Comparison of ENCODE assay signal across 9 mouse cellular contexts in genomic region chr3:104779949-104780348, GRCm38 (mm10). TPM values are rescaled to one million over a fixed set of nuclear protein-coding genes. Genes with fewer than 3 reads are reported as not detected.
DNase-seq lines count a peak whose midpoint lies in the region; ATAC-seq and TF ChIP-seq lines count a peak whose summit lies in the region.
"Had no signal": no experiment of that assay in that cellular context is flagged by ENCODE, and none has a peak within 500 bp of the region (broad histone marks: within the 10 kb centered on the region; RNA-seq: fewer than 3 reads in every experiment).

No protein-coding gene starts in this region.

- TF ChIP-seq EP300 in ES-Bruce4 (IDR thresholded peaks at IDR 0.05; ENCODE audit: insufficient read depth, low read depth, low read length) = no peak

- H3K4me2 ChIP-seq in forebrain, postnatal 0 days (ENCODE audit: low read depth) = no peak overlapping the region

- H3K9ac ChIP-seq in ES-Bruce4 (ENCODE audit: low read depth, poor library complexity, severe bottlenecking) = no peak overlapping the region
- H3K9ac ChIP-seq in forebrain, postnatal 0 days = no peak overlapping the region

- DNase-seq in layer of hippocampus, postnatal 25 days (ENCODE audit: extremely low spot score in 1 of 2, low spot score in 1 of 2) = peak; percentile 47 to 72
- no peak for DNase-seq in layer of hippocampus, adult 11-12 months (ENCODE audit: low spot score)
- DNase-seq in adrenal gland, postnatal 36 days = peak; percentile 65 to 76
- DNase-seq in forebrain, postnatal 0 days = peak; percentile 86
- DNase-seq in kidney, postnatal 10 days = peak; percentile 79
- no peak for DNase-seq in yolk sac, embryonic 10.5 days (ENCODE audit: low spot score)

- no peaks in the 10 kb centered on the region for H3K36me3 ChIP-seq in ES-Bruce4 (ENCODE audit: control insufficient read depth, insufficient read depth, low read length, poor library complexity, severe bottlenecking)
- no peaks in the 10 kb centered on the region for H3K36me3 ChIP-seq in forebrain, postnatal 0 days (ENCODE audit: insufficient read depth)
- H3K36me3 ChIP-seq: neural tube, embryonic 13.5 days had no signal

- no peak overlapping the region for H3K4me3 ChIP-seq in ES-Bruce4 (ENCODE audit: low read depth, low read length)
- peak overlapping the region; percentile 41; the same call in 1 of the 2 replicates for H3K4me3 ChIP-seq in forebrain, postnatal 0 days (ENCODE audit: low read depth, low read length)

- peak; percentile 68 for ATAC-seq in forebrain, postnatal 0 days
- 0 out of 2 replicates have a peak, but pooled peaks have one; percentile 30 for ATAC-seq in neutrophil, adult 5-6 weeks (ENCODE audit: extremely low read depth, insufficient number of reproducible peaks, low FRiP score, poor library complexity, severe bottlenecking)

- H3K9me3 ChIP-seq in ES-Bruce4 (replicated peaks; ENCODE audit: control insufficient read depth, insufficient read depth, low read length, poor library complexity, severe bottlenecking) = no peaks in the 10 kb centered on the region
- H3K9me3 ChIP-seq in forebrain, postnatal 0 days (ENCODE audit: low read length) = no peaks in the 10 kb centered on the region
- H3K9me3 ChIP-seq: neural tube, embryonic 13.5 days had no signal

- under 1% methylated on average over 7 of the region's 7 CpGs for WGBS in forebrain, postnatal 0 days

- no peaks in the 10 kb centered on the region for H3K27me3 ChIP-seq in ES-Bruce4 (ENCODE audit: control insufficient read depth, insufficient read depth, low read length, poor library complexity, severe bottlenecking)
- peaks cover 55% of the 10 kb centered on the region for H3K27me3 ChIP-seq in forebrain, postnatal 0 days (ENCODE audit: insufficient read depth, low read length)

- no peak overlapping the region for H3K27ac ChIP-seq in ES-Bruce4 (ENCODE audit: insufficient read depth, low read length)
- no peak overlapping the region for H3K27ac ChIP-seq in forebrain, postnatal 0 days (ENCODE audit: low read depth, low read length)
- H3K27ac ChIP-seq: neural tube, embryonic 13.5 days had no signal

- TF ChIP-seq POLR2A in ES-Bruce4 (IDR thresholded peaks at IDR 0.05; ENCODE audit: insufficient read depth, low read length) = no peak

- peaks cover 5% of the 10 kb centered on the region for H3K4me1 ChIP-seq in ES-Bruce4 (ENCODE audit: control insufficient read depth, insufficient read depth, low read length)
- 0 out of 2 replicates have a peak, but pooled peaks cover 10% of the 10 kb centered on the region for H3K4me1 ChIP-seq in forebrain, postnatal 0 days (ENCODE audit: insufficient read depth)

- peak; percentile 85 for TF ChIP-seq CTCF in ES-Bruce4 (IDR thresholded peaks at IDR 0.05; ENCODE audit: low read depth, low read length)
- peak; percentile 94 for TF ChIP-seq CTCF in forebrain, postnatal 0 days (IDR thresholded peaks at IDR 0.05; ENCODE audit: low read depth)

RNA-seq across cellular contexts. Expression of gene Ppm1j, which starts 0.9 kb away (rescaled TPM):
- total RNA-seq in layer of hippocampus, postnatal 25 days (2021) = under 1 TPM; 0.63 to 0.79 TPM
- 21.4 and 23.8 TPM in 2 replicates for polyA plus RNA-seq in ES-Bruce4 (2011; ENCODE audit: insufficient read depth, insufficient read length, low read depth, missing spikeins)
- 1 to 10 TPM; 4.6 to 6.6 TPM for total RNA-seq in adrenal gland, postnatal 36 days (2021)
- total RNA-seq in forebrain, postnatal 0 days (2014; rRNA removed) = 2.5 and 2.6 TPM in 2 replicates
- 2.0 TPM in 2 replicates for polyA plus RNA-seq in forebrain, postnatal 0 days (2015; fragmentation: Nextera tagmentation; extraction: Ambion mirVana)
- total RNA-seq in neutrophil, adult 5-6 weeks (2017) = 0.25 TPM in 1 of 2 replicates, not detected in the other

RNA-seq across cellular contexts. Expression of gene Fam19a3, which starts 1.7 kb away (rescaled TPM):
- not detected for total RNA-seq in layer of hippocampus, postnatal 25 days (2021)
- 0.20 and 0.31 TPM in 2 replicates for polyA plus RNA-seq in ES-Bruce4 (2011; ENCODE audit: insufficient read depth, insufficient read length, low read depth, missing spikeins)
- 1 to 10 TPM in 1 of 2 experiments, under 1 TPM in 1; 0.82 to 1.3 TPM for total RNA-seq in adrenal gland, postnatal 36 days (2021)
- 0.08 and 0.10 TPM in 2 replicates for total RNA-seq in forebrain, postnatal 0 days (2014; rRNA removed)
- 0.05 and 0.18 TPM in 2 replicates for polyA plus RNA-seq in forebrain, postnatal 0 days (2015; fragmentation: Nextera tagmentation; extraction: Ambion mirVana)
- not detected in 2 replicates for total RNA-seq in neutrophil, adult 5-6 weeks (2017)
- polyA plus RNA-seq: neural tube, embryonic 13.5 days had no signal

RNA-seq across cellular contexts. Expression of gene Rhoc, which starts 8.2 kb away (rescaled TPM):
- 10 to 100 TPM; 25.8 to 26.2 TPM for total RNA-seq in layer of hippocampus, postnatal 25 days (2021)
- 123 and 125 TPM in 2 replicates for polyA plus RNA-seq in ES-Bruce4 (2011; ENCODE audit: insufficient read depth, insufficient read length, low read depth, missing spikeins)
- total RNA-seq in adrenal gland, postnatal 36 days (2021) = 100 to 1,000 TPM; 107 to 133 TPM
- 38.0 and 42.7 TPM in 2 replicates for total RNA-seq in forebrain, postnatal 0 days (2014; rRNA removed)
- polyA plus RNA-seq in forebrain, postnatal 0 days (2015; fragmentation: Nextera tagmentation; extraction: Ambion mirVana) = 42.5 and 45.1 TPM in 2 replicates
- total RNA-seq in neutrophil, adult 5-6 weeks (2017) = 10.8 and 21.5 TPM in 2 replicates

RNA-seq across cellular contexts. Expression of gene Mov10, which starts 38.4 kb away (rescaled TPM):
- total RNA-seq in layer of hippocampus, postnatal 25 days (2021) = 10 to 100 TPM in 1 of 2 experiments, 1 to 10 TPM in 1; 7.0 to 12.5 TPM
- 79.9 and 90.4 TPM in 2 replicates for polyA plus RNA-seq in ES-Bruce4 (2011; ENCODE audit: insufficient read depth, insufficient read length, low read depth, missing spikeins)
- total RNA-seq in adrenal gland, postnatal 36 days (2021) = 10 to 100 TPM; 12.3 to 22.3 TPM
- 3.9 and 7.7 TPM in 2 replicates for total RNA-seq in forebrain, postnatal 0 days (2014; rRNA removed)
- 3.9 and 4.6 TPM in 2 replicates for polyA plus RNA-seq in forebrain, postnatal 0 days (2015; fragmentation: Nextera tagmentation; extraction: Ambion mirVana)
- total RNA-seq in neutrophil, adult 5-6 weeks (2017) = 19.9 and 24.1 TPM in 2 replicates

Comparison
In these comparisons a context has a peak if more than half of its experiments do, and no peak if none do; other contexts are left out.
1. DNase-seq: peak in layer of hippocampus, postnatal 25 days (2 of 2), adrenal gland, postnatal 36 days (2 of 2), forebrain, postnatal 0 days (single experiment) and kidney, postnatal 10 days (single experiment); none in layer of hippocampus, adult 11-12 months (single experiment) and yolk sac, embryonic 10.5 days (single experiment).